Mouse (Mus musculus) hindbrain, embryonic 10.5 days (tissue): ENCODE measurements at regions not wholly inside any gene's neighbourhood (a gene's known extent, or its start where the extent isn't known, plus 50 kb on each side); places are given as distances from the start of the nearest gene placed in this dataset.

Source experiments
- DNase-seq: peaks from one replicate; pipeline ENCODE4 v3.0.0-alpha.2; 2017; ENCODE audit warnings: low spot score
- H3K27ac ChIP-seq: fragments of 300-500 bp; sonication (generic); 2 replicates; pipeline ENCODE4 v1.5.1; 2016; ENCODE audit warnings: mild to moderate bottlenecking, moderate library complexity
- H3K27me3 ChIP-seq: fragments of 300-500 bp; sonication (generic); 2 replicates; pipeline ENCODE4 v1.6.1; 2016; ENCODE audit warnings: mild to moderate bottlenecking; ENCODE audit not compliant: poor library complexity, insufficient read depth, severe bottlenecking
- H3K36me3 ChIP-seq: fragments of 300-500 bp; sonication (generic); 2 replicates; pipeline ENCODE4 v1.6.1; 2016; ENCODE audit warnings: mild to moderate bottlenecking, moderate library complexity
- H3K4me1 ChIP-seq: fragments of 300-500 bp; sonication (generic); replicated peaks from 2 replicates; pipeline ENCODE4 v1.6.1; 2016; ENCODE audit warnings: mild to moderate bottlenecking
- H3K4me3 ChIP-seq: fragments of 300-500 bp; sonication (generic); 2 replicates; pipeline ENCODE4 v1.5.1; 2016; ENCODE audit warnings: mild to moderate bottlenecking, moderate library complexity
- H3K9me3 ChIP-seq: fragments of 300-500 bp; sonication (generic); 2 replicates; pipeline ENCODE4 v1.6.1; 2016; ENCODE audit warnings: mild to moderate bottlenecking, moderate library complexity
- WGBS: fragments of 180-500 bp; shearing (Covaris S2); methylation state at CpG from one replicate; pipeline ENCODE4 v1.1.7; 2016; 5-methylcytosine and 5-hydroxymethylcytosine counted together

- H3K4me3 ChIP-seq = no peak overlapping the region
- H3K27me3 ChIP-seq = no peaks in the 10 kb centered on the region
- H3K9me3 ChIP-seq = no peaks in the 10 kb centered on the region
- H3K36me3 ChIP-seq = no peaks in the 10 kb centered on the region
- no peak for DNase-seq
- H3K27ac ChIP-seq = no peak overlapping the region
- WGBS = 95% methylated on average over 1 of the region's 1 CpGs
- no peaks in the 10 kb centered on the region for H3K4me1 ChIP-seq
Observed at GRCm38 (mm10) chr1:152273430-152273829, 113.1 kb downstream of the Tsen15 start.

GRCm38 (mm10) chr1:152269936-152270702 lies 116.4 kb downstream of the Tsen15 start:
- H3K9me3 ChIP-seq = no peaks in the 10 kb centered on the region
- H3K4me3 ChIP-seq = no peak overlapping the region
- no peak for DNase-seq
- no peaks in the 10 kb centered on the region for H3K4me1 ChIP-seq
- no peaks in the 10 kb centered on the region for H3K27me3 ChIP-seq
- no peaks in the 10 kb centered on the region for H3K36me3 ChIP-seq
- 81% methylated on average over 10 of the region's 10 CpGs for WGBS
- no peak overlapping the region for H3K27ac ChIP-seq

- Histone ChIP-seq H3K27ac (no peak overlapping the region), H3K27me3 (no peaks in the 10 kb centered on the region), H3K4me1 (no peaks in the 10 kb centered on the region), H3K36me3 (no peaks in the 10 kb centered on the region), H3K9me3 (no peaks in the 10 kb centered on the region), H3K4me3 (no peak overlapping the region)
- DNase-seq = no peak
Observed at GRCm38 (mm10) chr1:152266390-152266789, 120.1 kb downstream of the Tsen15 start.

- DNase-seq = no peak
- no peaks in the 10 kb centered on the region for H3K36me3 ChIP-seq
Observed at GRCm38 (mm10) chr1:152264981-152265380, 121.5 kb downstream of the Tsen15 start.

GRCm38 (mm10) chr1:152261472-152261871 lies 125.0 kb downstream of the Tsen15 start:
- H3K27ac ChIP-seq = 0 out of 2 replicates have a peak overlapping the region, but pooled peaks have one; percentile 24
- H3K27me3 ChIP-seq = no peaks in the 10 kb centered on the region
- H3K36me3 ChIP-seq = no peaks in the 10 kb centered on the region
- H3K4me3 ChIP-seq = no peak overlapping the region
- WGBS = 42% methylated on average over 4 of the region's 4 CpGs
- H3K9me3 ChIP-seq = no peaks in the 10 kb centered on the region
- peaks cover 8% of the 10 kb centered on the region; the same call in 1 of the 2 replicates for H3K4me1 ChIP-seq
- peak; percentile 36 for DNase-seq

More at GRCm38 (mm10) chr1:152264981-152265380, 121.5 kb downstream of the Tsen15 start:
- no peaks in the 10 kb centered on the region for H3K9me3 ChIP-seq
- H3K4me3 ChIP-seq = no peak overlapping the region
- no peaks in the 10 kb centered on the region for H3K27me3 ChIP-seq
- 88% methylated on average over 6 of the region's 6 CpGs for WGBS
- H3K4me1 ChIP-seq = no peaks in the 10 kb centered on the region
- no peak overlapping the region for H3K27ac ChIP-seq

GRCm38 (mm10) chr1:152260950-152261349 lies 125.5 kb downstream of the Tsen15 start:
- H3K36me3 ChIP-seq = no peaks in the 10 kb centered on the region
- no peaks in the 10 kb centered on the region for H3K9me3 ChIP-seq
- H3K27ac ChIP-seq = no peak overlapping the region
- peaks cover 8% of the 10 kb centered on the region; the same call in 1 of the 2 replicates for H3K4me1 ChIP-seq
- WGBS = 86% methylated on average over 1 of the region's 1 CpGs
- no peak overlapping the region for H3K4me3 ChIP-seq
- DNase-seq = no peak
- no peaks in the 10 kb centered on the region for H3K27me3 ChIP-seq

GRCm38 (mm10) chr1:152258258-152258657 lies 128.2 kb downstream of the Tsen15 start:
- WGBS = 69% methylated on average over 12 of the region's 12 CpGs
- Histone ChIP-seq H3K27ac (no peak overlapping the region), H3K4me3 (no peak overlapping the region), H3K9me3 (no peaks in the 10 kb centered on the region), H3K27me3 (no peaks in the 10 kb centered on the region), H3K36me3 (no peaks in the 10 kb centered on the region), H3K4me1 (peaks cover 8% of the 10 kb centered on the region; the same call in 1 of the 2 replicates)
- no peak for DNase-seq

GRCm38 (mm10) chr1:152253906-152254305 lies 132.6 kb downstream of the Tsen15 start:
- H3K9me3 ChIP-seq = no peaks in the 10 kb centered on the region
- no peak overlapping the region for H3K4me3 ChIP-seq
- H3K27ac ChIP-seq = no peak overlapping the region
- H3K36me3 ChIP-seq = no peaks in the 10 kb centered on the region
- peaks cover 8% of the 10 kb centered on the region for H3K4me1 ChIP-seq
- H3K27me3 ChIP-seq = no peaks in the 10 kb centered on the region
- DNase-seq = no peak
- 83% methylated on average over 4 of the region's 4 CpGs for WGBS

- Histone ChIP-seq H3K36me3 (no peaks in the 10 kb centered on the region), H3K27ac (no peak overlapping the region), H3K27me3 (no peaks in the 10 kb centered on the region), H3K9me3 (no peaks in the 10 kb centered on the region), H3K4me1 (peaks cover 7% of the 10 kb centered on the region), H3K4me3 (no peak overlapping the region)
- 83% methylated on average over 4 of the region's 4 CpGs for WGBS
- DNase-seq = no peak
Observed at GRCm38 (mm10) chr1:152253486-152253885, 133.0 kb downstream of the Tsen15 start.

GRCm38 (mm10) chr1:152252658-152253267 lies 133.7 kb downstream of the Tsen15 start:
- no peaks in the 10 kb centered on the region for H3K9me3 ChIP-seq
- whole genome bisulfite sequencing = 77% methylated on average over 9 of the region's 9 CpGs
- H3K27me3 ChIP-seq = no peaks in the 10 kb centered on the region
- no peaks in the 10 kb centered on the region; the same call in 1 of the 2 replicates for H3K4me1 ChIP-seq
- no peak for DNase-seq
- peak overlapping the region; percentile 30; the same call in 1 of the 2 replicates for H3K27ac ChIP-seq
- no peak overlapping the region for H3K4me3 ChIP-seq
- H3K36me3 ChIP-seq = no peaks in the 10 kb centered on the region

- no peak for DNase-seq
- Histone ChIP-seq H3K27ac (no peak overlapping the region), H3K36me3 (no peaks in the 10 kb centered on the region), H3K9me3 (no peaks in the 10 kb centered on the region), H3K4me1 (no peaks in the 10 kb centered on the region), H3K4me3 (no peak overlapping the region), H3K27me3 (no peaks in the 10 kb centered on the region)
- WGBS = 93% methylated on average over 9 of the region's 9 CpGs
Observed at GRCm38 (mm10) chr1:152241026-152241425, 145.5 kb downstream of the Tsen15 start.

GRCm38 (mm10) chr1:152239376-152239775 lies 147.1 kb downstream of the Tsen15 start:
- WGBS = 85% methylated on average over 6 of the region's 6 CpGs
- H3K36me3 ChIP-seq = no peaks in the 10 kb centered on the region
- peaks cover 6% of the 10 kb centered on the region; the same call in 1 of the 2 replicates for H3K4me1 ChIP-seq
- H3K9me3 ChIP-seq = no peaks in the 10 kb centered on the region
- H3K27ac ChIP-seq = no peak overlapping the region
- H3K4me3 ChIP-seq = no peak overlapping the region
- no peak for DNase-seq
- no peaks in the 10 kb centered on the region for H3K27me3 ChIP-seq

- DNase-seq = no peak
- 86% methylated on average over 4 of the region's 4 CpGs for WGBS
- H3K27ac ChIP-seq = no peak overlapping the region
Observed at GRCm38 (mm10) chr1:152235212-152235792, 145.4 kb upstream of the 1700025G04Rik start.

More at GRCm38 (mm10) chr1:152235212-152235792, 145.4 kb upstream of the 1700025G04Rik start:
- H3K4me3 ChIP-seq = no peak overlapping the region
- no peaks in the 10 kb centered on the region for H3K27me3 ChIP-seq
- peaks cover 6% of the 10 kb centered on the region; the same call in 1 of the 2 replicates for H3K4me1 ChIP-seq
- H3K9me3 ChIP-seq = no peaks in the 10 kb centered on the region
- no peaks in the 10 kb centered on the region for H3K36me3 ChIP-seq
